Mouse (Mus musculus): ENCODE results near the gene Hist1h2ao. TPM values are rescaled to one million over a fixed set of nuclear protein-coding genes. Genes with fewer than 3 reads are reported as not detected.
"Not testable (repeated sequence)": the region's sequence is repeated elsewhere in the genome, so short reads cannot be mapped to it uniquely, and the experiment has no call there.

The Hist1h2ao gene
- polyA plus RNA-seq, 1 experiment from 2014 or later, result not detected

GRCm38 (mm10) chr13:21797163-21797562 is 13.1 kb upstream of the Hist1h2ao start:
- H3K9ac ChIP-seq (ENCODE audit: low read depth, low read length); H3K4me3 ChIP-seq (ENCODE audit: low read depth, low read length); H3K9me3 ChIP-seq (replicated peaks; ENCODE audit: control insufficient read depth, low read length, poor library complexity, severe bottlenecking); H3K4me1 ChIP-seq (ENCODE audit: control insufficient read depth, insufficient read depth, low read length); H3K27ac ChIP-seq (ENCODE audit: low read length); H3K4me2 ChIP-seq (ENCODE audit: low read length); H3K36me3 ChIP-seq (ENCODE audit: control insufficient read depth, insufficient read depth, low read length); ATAC-seq; H3K27me3 ChIP-seq (ENCODE audit: control insufficient read depth, insufficient read depth, low read depth, low read length): not testable (repeated sequence)

- H3K4me1 ChIP-seq (ENCODE audit: control insufficient read depth, insufficient read depth, low read length); H3K4me2 ChIP-seq (ENCODE audit: low read length); H3K36me3 ChIP-seq (ENCODE audit: control insufficient read depth, insufficient read depth, low read length); H3K9me3 ChIP-seq (replicated peaks; ENCODE audit: control insufficient read depth, low read length, poor library complexity, severe bottlenecking); H3K27me3 ChIP-seq (ENCODE audit: control insufficient read depth, insufficient read depth, low read depth, low read length); H3K27ac ChIP-seq (ENCODE audit: low read length); H3K4me3 ChIP-seq (ENCODE audit: low read depth, low read length); H3K9ac ChIP-seq (ENCODE audit: low read depth, low read length): not testable (repeated sequence)
- no CpG with 5 or more reads among the region's 4 CpGs for WGBS
- peak; percentile 68 for ATAC-seq
Measured at GRCm38 (mm10) chr13:21803058-21803457, 7.2 kb upstream of the Hist1h2ao start.

- not testable (repeated sequence) for H3K4me2 ChIP-seq (ENCODE audit: low read length); H3K9ac ChIP-seq (ENCODE audit: low read depth, low read length); H3K36me3 ChIP-seq (ENCODE audit: control insufficient read depth, insufficient read depth, low read length); H3K4me3 ChIP-seq (ENCODE audit: low read depth, low read length); H3K4me1 ChIP-seq (ENCODE audit: control insufficient read depth, insufficient read depth, low read length); H3K27me3 ChIP-seq (ENCODE audit: control insufficient read depth, insufficient read depth, low read depth, low read length); H3K27ac ChIP-seq (ENCODE audit: low read length); H3K9me3 ChIP-seq (replicated peaks; ENCODE audit: control insufficient read depth, low read length, poor library complexity, severe bottlenecking)
- WGBS, result no CpG with 5 or more reads among the region's 8 CpGs
- ATAC-seq, result peak; percentile 29
Measured at GRCm38 (mm10) chr13:21811074-21811473, 809 bp downstream of the Hist1h2ao start.

DNA sequence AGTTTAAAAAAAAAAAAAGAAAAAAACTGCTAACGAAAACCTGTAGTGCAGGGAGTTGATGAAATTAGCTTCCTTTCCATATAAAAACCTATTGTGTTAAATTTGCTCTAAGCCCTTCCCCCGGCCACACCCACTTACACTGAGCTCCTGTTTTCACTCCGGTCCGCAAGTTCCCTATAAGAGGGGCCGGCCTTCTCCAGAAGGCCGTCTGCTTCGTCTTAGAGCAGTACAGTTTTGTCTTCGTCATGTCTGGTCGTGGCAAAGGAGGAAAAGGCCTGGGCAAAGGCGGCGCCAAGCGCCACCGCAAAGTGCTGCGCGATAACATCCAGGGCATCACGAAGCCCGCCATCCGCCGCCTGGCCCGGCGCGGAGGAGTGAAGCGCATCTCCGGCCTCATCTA is 1.3 kb downstream of the Hist1h2ao start, which contains the start of gene Hist1h4m:
Gene Hist1h4m (plus strand): TSS at position 208 of the 400 bp plus-strand sequence.
- Histone ChIP-seq H3K4me3 (ENCODE audit: low read depth, low read length) (peak within 1 kb of the TSS; percentile 9; the same call in 1 of the 2 replicates), H3K4me2 (ENCODE audit: low read length) (peak within 1 kb of the TSS; percentile 46)
- not testable (repeated sequence) for H3K9me3 ChIP-seq (replicated peaks; ENCODE audit: control insufficient read depth, low read length, poor library complexity, severe bottlenecking); H3K4me1 ChIP-seq (ENCODE audit: control insufficient read depth, insufficient read depth, low read length); H3K27me3 ChIP-seq (ENCODE audit: control insufficient read depth, insufficient read depth, low read depth, low read length); H3K27ac ChIP-seq (ENCODE audit: low read length); H3K9ac ChIP-seq (ENCODE audit: low read depth, low read length); H3K36me3 ChIP-seq (ENCODE audit: control insufficient read depth, insufficient read depth, low read length)
- WGBS, result no CpG with 5 or more reads among the region's 24 CpGs
- peak; percentile 70 for ATAC-seq

DNA sequence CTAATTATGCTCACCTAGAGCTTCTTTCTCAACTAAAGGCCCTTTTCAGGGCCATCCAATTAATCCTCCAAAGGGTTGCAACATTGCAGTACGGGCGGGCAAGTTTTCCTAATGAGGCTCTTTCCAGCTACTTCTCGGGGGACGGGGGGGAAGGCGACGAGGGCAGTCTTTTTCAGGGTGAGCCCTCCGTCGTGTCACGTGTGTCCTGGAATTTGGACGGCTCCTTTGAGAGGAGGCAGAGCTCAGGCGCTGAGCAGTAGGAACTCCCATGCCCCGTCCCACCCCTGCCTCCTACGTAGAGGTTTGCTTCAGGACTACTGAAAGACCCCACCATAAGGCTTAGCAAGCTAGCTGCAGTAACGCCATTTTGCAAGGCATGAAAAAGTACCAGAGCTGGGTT is 1.8 kb downstream of the Hist1h2ao start:
- H3K36me3 ChIP-seq (ENCODE audit: control insufficient read depth, insufficient read depth, low read length); H3K9me3 ChIP-seq (replicated peaks; ENCODE audit: control insufficient read depth, low read length, poor library complexity, severe bottlenecking); H3K27ac ChIP-seq (ENCODE audit: low read length); H3K4me1 ChIP-seq (ENCODE audit: control insufficient read depth, insufficient read depth, low read length); H3K9ac ChIP-seq (ENCODE audit: low read depth, low read length); ATAC-seq; H3K27me3 ChIP-seq (ENCODE audit: control insufficient read depth, insufficient read depth, low read depth, low read length): not testable (repeated sequence)
- 0% methylated on average over 12 of the region's 14 CpGs for WGBS
- peak overlapping the region; percentile 46 for H3K4me2 ChIP-seq (ENCODE audit: low read length)
- peak overlapping the region; percentile 9; the same call in 1 of the 2 replicates for H3K4me3 ChIP-seq (ENCODE audit: low read depth, low read length)

DNA sequence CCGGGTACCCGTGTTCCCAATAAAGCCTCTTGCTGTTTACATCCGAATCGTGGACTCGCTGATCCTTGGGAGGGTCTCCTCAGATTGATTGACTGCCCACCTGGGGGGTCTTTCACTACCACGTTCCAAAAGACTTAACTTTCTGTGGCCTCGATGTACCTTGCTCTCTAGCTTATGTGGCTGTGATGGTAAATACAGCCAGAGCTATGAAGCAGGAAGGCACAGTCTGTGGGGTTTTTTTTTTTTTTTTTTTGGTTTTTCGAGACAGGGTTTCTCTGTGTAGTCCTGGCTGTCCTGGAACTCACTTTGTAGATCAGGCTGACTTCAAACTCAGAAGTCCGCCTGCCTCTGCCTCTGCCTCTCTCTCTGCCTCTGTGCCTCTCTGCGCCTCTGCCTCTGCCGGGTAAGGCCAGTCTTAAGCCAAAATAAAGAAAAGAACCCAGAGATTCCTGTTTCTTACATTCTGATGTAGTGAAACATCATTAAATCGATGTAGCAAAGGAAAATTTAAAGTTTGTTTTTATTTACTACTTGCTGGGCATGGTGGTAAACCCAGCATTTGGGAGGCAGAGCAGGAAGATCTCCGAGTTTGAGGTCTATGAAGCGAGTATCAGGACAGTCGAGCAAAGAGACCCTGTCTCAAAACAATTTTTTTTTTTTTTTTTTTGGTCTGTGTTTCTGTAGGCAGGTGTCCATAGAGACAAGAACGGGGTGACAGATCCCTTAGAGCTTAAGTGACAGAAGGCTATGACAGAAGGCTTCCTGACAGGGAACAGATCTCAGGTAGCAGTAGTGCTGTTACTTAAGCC is 10.0 kb downstream of the Hist1h2ao start:
- H3K4me1 ChIP-seq (ENCODE audit: control insufficient read depth, insufficient read depth, low read length); H3K9ac ChIP-seq (ENCODE audit: low read depth, low read length); H3K4me2 ChIP-seq (ENCODE audit: low read length); H3K27ac ChIP-seq (ENCODE audit: low read length); ATAC-seq; H3K4me3 ChIP-seq (ENCODE audit: low read depth, low read length); H3K36me3 ChIP-seq (ENCODE audit: control insufficient read depth, insufficient read depth, low read length); H3K27me3 ChIP-seq (ENCODE audit: control insufficient read depth, insufficient read depth, low read depth, low read length); H3K9me3 ChIP-seq (replicated peaks; ENCODE audit: control insufficient read depth, low read length, poor library complexity, severe bottlenecking): not testable (repeated sequence)
- 62% methylated on average over 6 of the region's 16 CpGs for WGBS

DNA sequence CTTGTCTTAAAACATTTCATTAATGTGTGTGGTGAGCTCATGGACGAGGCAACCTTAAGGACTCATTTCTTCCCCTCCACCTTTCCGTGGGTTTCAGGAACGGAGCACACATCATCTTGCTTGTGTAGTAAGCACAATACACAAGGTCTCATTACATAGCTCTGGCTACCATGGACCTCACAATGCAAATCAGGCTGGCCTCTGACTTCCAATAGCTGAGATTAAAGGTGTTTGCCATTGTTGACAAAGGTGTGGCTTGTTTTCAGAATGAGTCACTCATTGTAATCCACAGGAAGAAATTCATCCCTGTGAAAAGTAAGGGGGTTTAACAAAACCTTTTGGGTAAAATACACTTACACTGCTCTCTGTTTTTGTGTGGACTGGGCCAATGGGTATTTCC is 18.2 kb downstream of the Hist1h2ao start:
- WGBS, result 86% methylated on average over 3 of the region's 3 CpGs
- H3K9me3 ChIP-seq (replicated peaks; ENCODE audit: control insufficient read depth, low read length, poor library complexity, severe bottlenecking), result no peaks in the 10 kb centered on the region
- no peak overlapping the region for H3K27ac ChIP-seq (ENCODE audit: low read length)
- no peak overlapping the region for H3K9ac ChIP-seq (ENCODE audit: low read depth, low read length)
- no peaks in the 10 kb centered on the region for H3K36me3 ChIP-seq (ENCODE audit: control insufficient read depth, insufficient read depth, low read length)
- no peak overlapping the region for H3K4me3 ChIP-seq (ENCODE audit: low read depth, low read length)
- H3K4me2 ChIP-seq (ENCODE audit: low read length), result no peak overlapping the region
- no peaks in the 10 kb centered on the region for H3K27me3 ChIP-seq (ENCODE audit: control insufficient read depth, insufficient read depth, low read depth, low read length)
- ATAC-seq, result no peak
- no peaks in the 10 kb centered on the region for H3K4me1 ChIP-seq (ENCODE audit: control insufficient read depth, insufficient read depth, low read length)

DNA sequence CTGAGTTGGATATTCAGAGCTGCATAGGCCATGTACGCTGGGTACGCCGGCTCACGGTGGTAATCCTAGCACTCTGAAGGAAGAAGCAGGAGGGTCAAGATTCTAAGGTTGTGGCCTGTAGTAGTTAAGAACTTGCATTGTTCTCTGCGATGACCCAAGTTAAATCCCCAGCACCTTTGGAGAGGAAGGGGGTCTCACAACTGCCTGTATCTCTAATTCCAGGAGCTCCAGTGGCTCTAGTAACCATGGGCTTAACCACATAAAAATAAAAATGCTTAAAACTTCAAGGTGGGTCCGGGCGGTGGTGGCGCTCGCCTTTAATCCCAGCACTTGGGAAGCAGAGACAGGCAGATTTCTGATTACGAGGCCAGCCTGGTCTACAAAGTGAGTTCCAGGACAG is 20.1 kb downstream of the Hist1h2ao start:
- Histone ChIP-seq H3K9ac (ENCODE audit: low read depth, low read length) (no peak overlapping the region), H3K36me3 (ENCODE audit: control insufficient read depth, insufficient read depth, low read length) (no peaks in the 10 kb centered on the region), H3K27ac (ENCODE audit: low read length) (no peak overlapping the region), H3K4me1 (ENCODE audit: control insufficient read depth, insufficient read depth, low read length) (no peaks in the 10 kb centered on the region), H3K27me3 (ENCODE audit: control insufficient read depth, insufficient read depth, low read depth, low read length) (no peaks in the 10 kb centered on the region), H3K9me3 (replicated peaks; ENCODE audit: control insufficient read depth, low read length, poor library complexity, severe bottlenecking) (no peaks in the 10 kb centered on the region), H3K4me3 (ENCODE audit: low read depth, low read length) (no peak overlapping the region), H3K4me2 (ENCODE audit: low read length) (no peak overlapping the region)
- ATAC-seq, result no peak
- WGBS, result 86% methylated on average over 10 of the region's 10 CpGs

GRCm38 (mm10) chr13:21831418-21832394 is 21.4 kb downstream of the Hist1h2ao start, which contains the start of gene Hist1h4n:
TSS of gene Hist1h4n (minus strand) at chr13:21832196.
- Histone ChIP-seq H3K4me2 (ENCODE audit: low read length) (peak within 1 kb of the TSS; percentile 43), H3K4me3 (ENCODE audit: low read depth, low read length) (peak within 1 kb of the TSS; percentile 22)
- H3K4me1 ChIP-seq (ENCODE audit: control insufficient read depth, insufficient read depth, low read length); H3K9me3 ChIP-seq (replicated peaks; ENCODE audit: control insufficient read depth, low read length, poor library complexity, severe bottlenecking); H3K36me3 ChIP-seq (ENCODE audit: control insufficient read depth, insufficient read depth, low read length); H3K27me3 ChIP-seq (ENCODE audit: control insufficient read depth, insufficient read depth, low read depth, low read length); H3K9ac ChIP-seq (ENCODE audit: low read depth, low read length); H3K27ac ChIP-seq (ENCODE audit: low read length): not testable (repeated sequence)
- 0% methylated on average over 21 of the region's 58 CpGs for WGBS
- ATAC-seq, result peak; percentile 88
